Mouse (Mus musculus) heart, embryonic 15.5 days (tissue): ENCODE data around the gene Ttc22. TPM values are rescaled to one million over a fixed set of nuclear protein-coding genes. Genes with fewer than 3 reads are reported as not detected.

Experiments used
- ATAC-seq: fragments of 200-750 bp; cut with Nextera tagmentation; replicated peaks from 2 replicates; pipeline ENCODE4 v1.8.0; 2017; ENCODE audit warnings: low read depth, moderate TSS enrichment; ENCODE audit not compliant: insufficient number of reproducible peaks, insufficient read depth, low FRiP score
- H3K27ac ChIP-seq: fragments of 300-500 bp; sonication (generic); 2 replicates; pipeline ENCODE4 v1.5.1; 2015; ENCODE audit warnings: mild to moderate bottlenecking, inconsistent platforms
- H3K27me3 ChIP-seq: fragments of 300-500 bp; sonication (generic); 2 replicates; pipeline ENCODE4 v1.6.1; 2015; ENCODE audit warnings: inconsistent platforms
- H3K36me3 ChIP-seq: fragments of 300-500 bp; sonication (generic); 2 replicates; pipeline ENCODE4 v1.6.1; 2015; ENCODE audit warnings: mild to moderate bottlenecking, inconsistent platforms
- H3K4me1 ChIP-seq: fragments of 300-500 bp; sonication (generic); replicated peaks from 2 replicates; pipeline ENCODE4 v1.6.1; 2015; ENCODE audit warnings: inconsistent platforms
- H3K4me2 ChIP-seq: fragments of 300-500 bp; sonication (generic); 2 replicates; pipeline ENCODE4 v1.6.1; 2015; ENCODE audit warnings: inconsistent platforms, mild to moderate bottlenecking, moderate library complexity
- H3K4me3 ChIP-seq: fragments of 300-500 bp; sonication (generic); 2 replicates; pipeline ENCODE4 v1.5.1; 2015; ENCODE audit warnings: mild to moderate bottlenecking, inconsistent platforms
- H3K9ac ChIP-seq: fragments of 300-500 bp; sonication (generic); 2 replicates; pipeline ENCODE4 v1.6.1; 2015; ENCODE audit warnings: mild to moderate bottlenecking, inconsistent platforms
- H3K9me3 ChIP-seq: fragments of 300-500 bp; sonication (generic); replicated peaks from 2 replicates; pipeline ENCODE4 v1.6.1; 2016; ENCODE audit warnings: inconsistent platforms
- WGBS: fragments of 180-500 bp; shearing (Covaris S2); methylation state at CpG from one replicate; pipeline ENCODE4 v1.1.7; 2015; ENCODE audit warnings: mixed read lengths; 5-methylcytosine and 5-hydroxymethylcytosine counted together
- polyA plus RNA-seq: library from polyadenylated mRNA; unstranded; fragments of >200 nt; fragmentation: Nextera tagmentation; extraction: Ambion mirVana; gene quantifications from 2 replicates; pipeline ENCODE4 v1.2.1, GENCODE M21; 2015

Gene Ttc22
- polyA plus RNA-seq: 0.47 and 0.99 TPM in 2 replicates

DNA sequence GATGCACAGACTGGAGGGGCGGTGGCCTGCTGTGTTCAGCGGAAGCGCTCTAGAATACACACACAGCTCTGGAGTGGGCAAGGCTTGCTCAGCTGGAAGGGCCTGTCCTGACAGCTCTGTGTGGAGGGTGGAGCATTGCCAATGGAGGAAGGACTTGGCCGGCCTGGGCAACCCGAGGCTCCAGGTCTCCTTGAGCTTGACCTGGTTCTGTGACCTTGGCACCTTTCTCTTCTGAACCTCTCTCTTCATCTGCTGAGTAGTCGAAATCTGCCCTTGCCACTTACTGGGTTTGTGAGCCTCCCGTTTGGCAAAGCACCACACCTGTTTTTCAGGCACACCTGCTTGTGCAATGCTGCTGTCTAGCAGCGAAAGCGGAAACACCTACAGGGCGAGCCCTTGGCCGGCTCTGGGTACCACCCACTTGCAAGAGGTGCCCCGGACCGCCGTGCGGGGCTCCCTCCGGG, at the start of gene Ttc22:
Gene Ttc22, plus strand, starts transcription at position 403 of the 464 bp plus-strand sequence.
- peak within 1 kb of the TSS; percentile 12; the same call in 1 of the 2 replicates for H3K4me3 ChIP-seq
- peak within 1 kb of the TSS; percentile 25; the same call in 1 of the 2 replicates for H3K4me2 ChIP-seq
- WGBS: 23% methylated on average over 16 of the region's 16 CpGs
- H3K9me3 ChIP-seq: no peaks in the 10 kb centered on the region
- no peak within 1 kb of the TSS for H3K27ac ChIP-seq
- peaks cover 11% of the 10 kb centered on the region for H3K4me1 ChIP-seq
- peaks cover 72% of the 10 kb centered on the region for H3K27me3 ChIP-seq
- no peaks in the 10 kb centered on the region for H3K36me3 ChIP-seq
- no peak within 1 kb of the TSS for H3K9ac ChIP-seq
- no peak for ATAC-seq

GRCm38 (mm10) chr4:106575022-106575421, 47.2 kb upstream of the Ttc22 start:
- Histone ChIP-seq H3K9ac (no peak overlapping the region), H3K27ac (no peak overlapping the region), H3K4me2 (no peak overlapping the region), H3K4me1 (peaks cover 5% of the 10 kb centered on the region), H3K27me3 (no peaks in the 10 kb centered on the region), H3K36me3 (peaks cover 28% of the 10 kb centered on the region), H3K4me3 (no peak overlapping the region), H3K9me3 (no peaks in the 10 kb centered on the region)
- ATAC-seq: no peak
- WGBS: 67% methylated on average over 8 of the region's 8 CpGs

- H3K4me2 ChIP-seq: no peak overlapping the region
- no peak for ATAC-seq
- no peaks in the 10 kb centered on the region for H3K9me3 ChIP-seq
- no peak overlapping the region for H3K27ac ChIP-seq
- peaks cover 29% of the 10 kb centered on the region for H3K4me1 ChIP-seq
- peaks cover 24% of the 10 kb centered on the region for H3K36me3 ChIP-seq
- H3K4me3 ChIP-seq: no peak overlapping the region
- H3K27me3 ChIP-seq: no peaks in the 10 kb centered on the region
- no peak overlapping the region for H3K9ac ChIP-seq
- WGBS: 80% methylated on average over 7 of the region's 7 CpGs
These were observed 44.7 kb upstream of the Ttc22 start for GRCm38 (mm10) chr4:106577511-106577910.

DNA sequence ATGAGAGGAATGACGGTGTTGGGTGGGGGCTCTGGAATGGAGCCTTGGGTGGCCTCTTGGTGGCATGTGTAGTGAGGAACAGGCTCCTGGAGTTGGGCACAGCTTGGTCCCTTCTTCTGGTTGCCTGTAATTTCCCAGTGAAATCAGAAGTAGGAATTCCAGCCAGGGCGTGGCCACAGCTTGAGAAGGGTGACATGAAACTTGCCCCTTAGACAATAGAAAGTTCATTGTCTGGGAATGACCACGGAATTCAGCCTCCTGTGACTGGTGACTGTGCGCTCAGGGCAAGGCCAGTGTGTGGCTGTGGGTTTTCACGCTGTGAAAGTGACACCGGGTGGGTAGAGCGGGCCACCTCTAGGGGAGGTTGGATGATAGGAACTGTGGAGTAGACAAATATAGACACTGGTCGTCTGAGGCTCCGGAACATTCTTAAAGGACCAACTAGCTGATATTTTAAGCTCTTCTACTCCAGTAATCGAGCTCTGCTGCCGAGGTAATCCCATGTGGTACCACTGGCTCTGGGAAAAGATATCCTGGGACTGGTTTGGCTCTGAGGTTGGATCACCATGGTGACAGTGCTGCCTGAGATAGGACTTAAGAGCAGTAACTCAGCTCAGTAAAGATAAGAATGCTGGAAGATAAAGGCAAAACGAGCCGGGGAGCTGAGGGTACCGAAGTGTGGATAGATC, 40.9 kb upstream of the Ttc22 start:
- Histone ChIP-seq H3K4me2 (peak overlapping the region; percentile 53), H3K27me3 (no peaks in the 10 kb centered on the region), H3K4me3 (no peak overlapping the region), H3K27ac (peak overlapping the region; percentile 76), H3K9ac (0 out of 2 replicates have a peak overlapping the region, but pooled peaks have one; percentile 4), H3K9me3 (no peaks in the 10 kb centered on the region), H3K36me3 (peaks cover 23% of the 10 kb centered on the region), H3K4me1 (peaks cover 26% of the 10 kb centered on the region)
- ATAC-seq: peak; percentile 66
- 30% methylated on average over 14 of the region's 14 CpGs for WGBS

GRCm38 (mm10) chr4:106581865-106582204, 40.4 kb upstream of the Ttc22 start:
- no peak overlapping the region for H3K9ac ChIP-seq
- H3K4me3 ChIP-seq: no peak overlapping the region
- 0 out of 2 replicates have a peak, but pooled peaks have one; percentile 1 for ATAC-seq
- H3K9me3 ChIP-seq: no peaks in the 10 kb centered on the region
- H3K27ac ChIP-seq: peak overlapping the region; percentile 76; the same call in 1 of the 2 replicates
- no peaks in the 10 kb centered on the region for H3K27me3 ChIP-seq
- H3K4me2 ChIP-seq: peak overlapping the region; percentile 53
- WGBS: 27% methylated on average over 15 of the region's 15 CpGs
- H3K36me3 ChIP-seq: peaks cover 24% of the 10 kb centered on the region
- peaks cover 26% of the 10 kb centered on the region for H3K4me1 ChIP-seq

- no peaks in the 10 kb centered on the region for H3K27me3 ChIP-seq
- no peak overlapping the region; the same call in 1 of the 2 replicates for H3K27ac ChIP-seq
- H3K4me1 ChIP-seq: peaks cover 26% of the 10 kb centered on the region
- no peak overlapping the region for H3K4me3 ChIP-seq
- 61% methylated on average over 12 of the region's 12 CpGs for WGBS
- H3K9ac ChIP-seq: no peak overlapping the region
- H3K36me3 ChIP-seq: peaks cover 28% of the 10 kb centered on the region
- no peak overlapping the region for H3K4me2 ChIP-seq
- ATAC-seq: no peak
- H3K9me3 ChIP-seq: no peaks in the 10 kb centered on the region
These were observed 39.6 kb upstream of the Ttc22 start for GRCm38 (mm10) chr4:106582428-106583153.

GRCm38 (mm10) chr4:106584665-106585064, 37.6 kb upstream of the Ttc22 start:
- Histone ChIP-seq H3K4me2 (no peak overlapping the region), H3K36me3 (peaks cover 22% of the 10 kb centered on the region; the same call in 1 of the 2 replicates), H3K9ac (no peak overlapping the region), H3K4me3 (no peak overlapping the region), H3K27me3 (no peaks in the 10 kb centered on the region), H3K9me3 (no peaks in the 10 kb centered on the region), H3K27ac (no peak overlapping the region), H3K4me1 (peaks cover 26% of the 10 kb centered on the region)
- 86% methylated on average over 4 of the region's 4 CpGs for WGBS
- no peak for ATAC-seq

GRCm38 (mm10) chr4:106587075-106587474, 35.2 kb upstream of the Ttc22 start:
- H3K36me3 ChIP-seq: peaks cover 22% of the 10 kb centered on the region; the same call in 1 of the 2 replicates
- H3K9me3 ChIP-seq: no peaks in the 10 kb centered on the region
- H3K27me3 ChIP-seq: no peaks in the 10 kb centered on the region
- 87% methylated on average over 6 of the region's 6 CpGs for WGBS
- no peak overlapping the region for H3K4me2 ChIP-seq
- no peak overlapping the region for H3K27ac ChIP-seq
- ATAC-seq: no peak
- H3K4me3 ChIP-seq: no peak overlapping the region
- no peak overlapping the region for H3K9ac ChIP-seq
- peaks cover 6% of the 10 kb centered on the region for H3K4me1 ChIP-seq

DNA sequence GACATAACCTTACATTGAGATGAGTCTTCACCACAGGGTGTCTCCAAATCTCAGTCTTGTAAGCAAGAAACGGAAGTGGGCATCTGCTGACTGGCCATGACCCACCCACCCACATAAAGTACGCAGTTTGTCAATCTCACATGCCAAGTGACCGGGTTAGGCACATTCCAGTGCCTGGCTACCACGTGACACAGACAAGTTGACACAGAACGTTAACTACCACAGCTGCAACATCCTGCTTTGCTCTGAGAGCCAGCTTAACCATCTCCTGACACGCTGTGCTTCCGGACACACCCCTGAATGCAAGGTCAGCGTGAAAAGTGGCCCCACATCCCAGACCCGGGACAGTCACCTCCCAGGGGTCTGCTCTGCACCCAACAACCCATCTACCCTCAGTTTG, 32.1 kb upstream of the Ttc22 start:
- Histone ChIP-seq H3K27ac (no peak overlapping the region), H3K27me3 (no peaks in the 10 kb centered on the region), H3K4me3 (no peak overlapping the region), H3K4me2 (no peak overlapping the region), H3K9ac (no peak overlapping the region), H3K9me3 (no peaks in the 10 kb centered on the region), H3K4me1 (no peaks in the 10 kb centered on the region; the same call in 1 of the 2 replicates), H3K36me3 (peaks cover 21% of the 10 kb centered on the region; the same call in 1 of the 2 replicates)
- 60% methylated on average over 9 of the region's 9 CpGs for WGBS
- no peak for ATAC-seq

DNA sequence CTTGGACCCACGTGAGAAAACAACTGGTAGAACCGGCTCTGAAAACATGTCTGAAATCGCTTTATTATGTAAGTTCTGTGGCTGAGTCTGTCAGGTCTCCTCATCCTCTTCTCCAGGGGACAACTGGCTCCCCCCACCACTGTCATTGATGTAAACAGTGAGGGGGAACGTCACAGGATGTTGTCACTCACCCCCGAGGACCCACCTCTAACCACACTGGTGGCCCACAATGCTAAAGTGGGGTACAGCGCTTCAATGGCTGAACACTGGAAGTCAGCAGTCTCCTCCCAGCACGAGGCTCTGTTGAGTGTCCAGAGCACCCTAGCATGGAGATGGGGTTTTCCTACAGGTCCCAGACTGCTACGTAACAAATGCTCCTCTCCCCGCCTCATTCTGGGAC, 31.4 kb upstream of the Ttc22 start:
- Histone ChIP-seq H3K27ac (no peak overlapping the region), H3K9ac (no peak overlapping the region), H3K4me1 (no peaks in the 10 kb centered on the region; the same call in 1 of the 2 replicates), H3K9me3 (no peaks in the 10 kb centered on the region), H3K36me3 (peaks cover 14% of the 10 kb centered on the region; the same call in 1 of the 2 replicates), H3K27me3 (no peaks in the 10 kb centered on the region), H3K4me3 (no peak overlapping the region), H3K4me2 (no peak overlapping the region)
- ATAC-seq: no peak
- 84% methylated on average over 9 of the region's 9 CpGs for WGBS

GRCm38 (mm10) chr4:106593636-106594035, 28.6 kb upstream of the Ttc22 start:
- 55% methylated on average over 7 of the region's 7 CpGs for WGBS
- H3K4me3 ChIP-seq: no peak overlapping the region
- H3K27me3 ChIP-seq: no peaks in the 10 kb centered on the region
- H3K27ac ChIP-seq: no peak overlapping the region
- H3K36me3 ChIP-seq: no peaks in the 10 kb centered on the region
- no peaks in the 10 kb centered on the region; the same call in 1 of the 2 replicates for H3K4me1 ChIP-seq
- ATAC-seq: no peak
- H3K9ac ChIP-seq: no peak overlapping the region
- no peak overlapping the region for H3K4me2 ChIP-seq
- H3K9me3 ChIP-seq: no peaks in the 10 kb centered on the region
